Mouse (Mus musculus): Measurements from ENCODE around the gene B4galt5. TPM values are rescaled to one million over a fixed set of nuclear protein-coding genes. Genes with fewer than 3 reads are reported as not detected.

B4galt5 gene
- total and polyA plus RNA-seq, 2 experiments from 2014 or later: 6.5 to 24.2 TPM

DNA sequence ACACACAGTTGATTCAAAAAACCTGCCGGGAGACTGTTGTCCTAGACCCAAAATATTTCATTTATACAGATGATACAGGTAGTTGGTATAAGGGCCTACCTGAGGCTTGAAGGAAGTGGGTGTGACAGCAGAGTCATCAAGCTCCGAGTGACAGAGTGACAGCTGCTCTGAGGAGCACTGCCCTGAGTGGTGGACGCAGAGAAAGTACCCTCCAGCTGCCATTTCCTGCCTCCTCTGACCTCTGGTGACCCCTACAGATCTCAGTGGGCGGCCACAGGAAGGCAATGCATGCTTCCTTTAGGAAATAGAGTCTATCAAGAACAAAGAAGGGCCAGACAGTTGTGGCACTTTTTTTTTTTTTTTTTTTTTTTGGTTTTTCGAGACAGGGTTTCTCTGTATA is 83.2 kb downstream of the B4galt5 start:
- no peak for ATAC-seq (ENCODE audit: insufficient read depth, low read depth)
- Histone ChIP-seq H3K27me3 (ENCODE audit: control insufficient read depth, insufficient read depth, low read length) (no peaks in the 10 kb centered on the region), H3K4me2 (ENCODE audit: low read depth, low read length) (no peak overlapping the region), H3K27ac (ENCODE audit: low read depth) (no peak overlapping the region), H3K36me3 (replicated peaks; ENCODE audit: control insufficient read depth, insufficient read depth, low read length) (no peaks in the 10 kb centered on the region), H3K4me1 (ENCODE audit: control insufficient read depth, insufficient read depth) (peaks cover 12% of the 10 kb centered on the region; the same call in 1 of the 2 replicates), H3K9ac (replicated peaks; ENCODE audit: low read depth, low read length) (no peak overlapping the region), H3K4me3 (ENCODE audit: low read depth, low read length) (no peak overlapping the region), H3K9me3 (replicated peaks; ENCODE audit: control insufficient read depth, low read length) (no peaks in the 10 kb centered on the region)
- DNase-seq (ENCODE audit: low spot score): no peak
- WGBS: 56% methylated on average over 4 of the region's 5 CpGs
- TF ChIP-seq EP300 (IDR thresholded peaks at IDR 0.05; ENCODE audit: low read depth) (no peak), CTCF (IDR thresholded peaks at IDR 0.05; ENCODE audit: low read depth) (no peak)

DNA sequence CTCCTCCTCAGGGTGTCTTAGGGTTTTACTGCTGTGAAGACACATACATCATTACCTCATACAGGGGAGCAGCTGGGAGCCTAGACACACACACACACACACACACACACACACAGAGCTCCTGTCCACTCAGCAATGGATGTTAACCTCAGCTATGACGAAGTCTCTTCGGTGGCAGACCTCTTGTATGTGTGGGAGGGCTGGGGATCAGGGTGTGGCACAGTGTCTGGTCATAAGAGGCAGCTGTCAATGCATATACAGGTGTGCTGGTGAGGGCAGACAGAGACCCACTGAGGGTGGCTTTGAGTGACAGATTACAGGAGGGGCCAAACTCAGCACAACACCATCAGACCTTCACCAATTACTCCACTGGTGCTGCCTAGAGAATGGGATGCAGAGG is 84.0 kb downstream of the B4galt5 start:
- Histone ChIP-seq H3K27me3 (ENCODE audit: control insufficient read depth, insufficient read depth, low read length) (no peaks in the 10 kb centered on the region), H3K4me2 (ENCODE audit: low read depth, low read length) (no peak overlapping the region), H3K9ac (replicated peaks; ENCODE audit: low read depth, low read length) (no peak overlapping the region), H3K36me3 (replicated peaks; ENCODE audit: control insufficient read depth, insufficient read depth, low read length) (no peaks in the 10 kb centered on the region), H3K4me1 (ENCODE audit: control insufficient read depth, insufficient read depth) (peaks cover 12% of the 10 kb centered on the region; the same call in 1 of the 2 replicates), H3K4me3 (ENCODE audit: low read depth, low read length) (no peak overlapping the region), H3K27ac (ENCODE audit: low read depth) (no peak overlapping the region), H3K9me3 (replicated peaks; ENCODE audit: control insufficient read depth, low read length) (no peaks in the 10 kb centered on the region)
- TF ChIP-seq EP300 (IDR thresholded peaks at IDR 0.05; ENCODE audit: low read depth) (no peak), CTCF (IDR thresholded peaks at IDR 0.05; ENCODE audit: low read depth) (no peak)
- no peak for DNase-seq (ENCODE audit: low spot score)
- WGBS: 86% methylated on average over 2 of the region's 2 CpGs
- no peak for ATAC-seq (ENCODE audit: insufficient read depth, low read depth)

DNA sequence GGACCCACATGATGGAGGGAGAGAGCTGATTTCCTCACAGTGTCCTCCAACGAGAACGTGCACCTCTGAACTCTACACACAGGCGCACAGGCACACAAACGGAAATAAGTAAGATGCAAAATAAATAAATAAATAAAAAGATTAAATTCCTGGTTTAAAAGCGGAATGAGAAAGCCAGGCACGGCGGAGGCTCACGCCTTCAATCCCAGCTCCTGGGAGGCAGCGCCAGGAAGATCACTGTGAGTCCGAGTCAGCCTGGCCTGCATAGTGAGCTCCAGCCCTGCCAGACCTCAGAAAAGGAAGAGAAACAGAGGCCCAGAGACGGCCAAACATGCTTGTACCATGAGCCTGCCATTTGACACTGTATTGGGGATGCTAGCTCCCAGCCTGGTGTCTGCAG is 85.1 kb downstream of the B4galt5 start:
- peaks cover 12% of the 10 kb centered on the region; the same call in 1 of the 2 replicates for H3K4me1 ChIP-seq (ENCODE audit: control insufficient read depth, insufficient read depth)
- 77% methylated on average over 11 of the region's 11 CpGs for WGBS
- no peaks in the 10 kb centered on the region for H3K36me3 ChIP-seq (replicated peaks; ENCODE audit: control insufficient read depth, insufficient read depth, low read length)
- ATAC-seq (ENCODE audit: insufficient read depth, low read depth) (no peak), DNase-seq (ENCODE audit: low spot score) (no peak)
- H3K4me2 ChIP-seq (ENCODE audit: low read depth, low read length): no peak overlapping the region
- no peak overlapping the region for H3K4me3 ChIP-seq (ENCODE audit: low read depth, low read length)
- H3K9ac ChIP-seq (replicated peaks; ENCODE audit: low read depth, low read length): no peak overlapping the region
- no peak for TF ChIP-seq EP300 (IDR thresholded peaks at IDR 0.05; ENCODE audit: low read depth)
- no peak for TF ChIP-seq CTCF (IDR thresholded peaks at IDR 0.05; ENCODE audit: low read depth)
- H3K27me3 ChIP-seq (ENCODE audit: control insufficient read depth, insufficient read depth, low read length): no peaks in the 10 kb centered on the region
- 0 out of 2 replicates have a peak overlapping the region, but pooled peaks have one; percentile 4 for H3K27ac ChIP-seq (ENCODE audit: low read depth)
- H3K9me3 ChIP-seq (replicated peaks; ENCODE audit: control insufficient read depth, low read length): no peaks in the 10 kb centered on the region

DNA sequence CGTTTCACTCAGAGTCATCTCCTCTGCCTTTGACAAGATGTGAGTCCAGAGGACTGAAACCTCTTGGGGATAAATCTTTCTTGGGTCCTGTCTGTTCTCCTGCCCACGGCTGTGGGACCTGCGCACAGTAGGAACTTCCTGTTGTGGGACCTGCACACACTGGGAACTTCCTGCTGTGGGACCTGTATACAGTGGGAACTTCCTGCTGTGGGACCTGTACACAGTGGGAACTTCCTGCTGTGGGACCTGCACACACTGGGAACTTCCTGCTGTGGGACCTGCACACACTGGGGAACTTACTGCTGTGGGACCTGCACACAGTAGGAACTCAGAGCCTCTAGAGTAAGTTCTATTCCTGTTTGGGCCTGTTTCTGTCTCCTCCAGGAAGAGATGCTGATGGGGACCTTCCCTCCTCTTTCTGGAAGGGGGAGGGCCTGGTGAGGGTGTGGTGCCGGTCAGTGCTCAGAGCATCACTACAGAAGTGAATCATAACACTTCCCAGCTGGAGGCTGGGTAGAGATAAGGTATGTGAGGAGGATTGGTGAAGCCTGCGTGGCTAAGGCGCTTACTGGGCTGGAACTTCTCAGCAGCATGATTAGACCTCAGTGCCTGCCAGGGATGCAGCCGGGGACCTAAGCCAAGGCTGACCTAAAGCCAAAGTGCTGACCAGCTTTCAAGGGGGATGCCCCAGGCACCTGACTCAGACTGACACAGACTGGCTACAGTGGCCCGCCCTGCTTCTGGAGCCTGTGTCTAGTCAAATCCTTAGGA is 85.8 kb downstream of the B4galt5 start:
- peak; percentile 56 for ATAC-seq (ENCODE audit: insufficient read depth, low read depth)
- Histone ChIP-seq H3K27me3 (ENCODE audit: control insufficient read depth, insufficient read depth, low read length) (no peaks in the 10 kb centered on the region), H3K36me3 (replicated peaks; ENCODE audit: control insufficient read depth, insufficient read depth, low read length) (no peaks in the 10 kb centered on the region), H3K9ac (replicated peaks; ENCODE audit: low read depth, low read length) (no peak overlapping the region), H3K4me3 (ENCODE audit: low read depth, low read length) (no peak overlapping the region), H3K27ac (ENCODE audit: low read depth) (no peak overlapping the region), H3K9me3 (replicated peaks; ENCODE audit: control insufficient read depth, low read length) (no peaks in the 10 kb centered on the region), H3K4me2 (ENCODE audit: low read depth, low read length) (no peak overlapping the region), H3K4me1 (ENCODE audit: control insufficient read depth, insufficient read depth) (peaks cover 9% of the 10 kb centered on the region; the same call in 1 of the 2 replicates)
- WGBS: 59% methylated on average over 8 of the region's 8 CpGs
- no peak for TF ChIP-seq CTCF (IDR thresholded peaks at IDR 0.05; ENCODE audit: low read depth)
- no peak for TF ChIP-seq EP300 (IDR thresholded peaks at IDR 0.05; ENCODE audit: low read depth)
- DNase-seq (ENCODE audit: low spot score): no peak

DNA sequence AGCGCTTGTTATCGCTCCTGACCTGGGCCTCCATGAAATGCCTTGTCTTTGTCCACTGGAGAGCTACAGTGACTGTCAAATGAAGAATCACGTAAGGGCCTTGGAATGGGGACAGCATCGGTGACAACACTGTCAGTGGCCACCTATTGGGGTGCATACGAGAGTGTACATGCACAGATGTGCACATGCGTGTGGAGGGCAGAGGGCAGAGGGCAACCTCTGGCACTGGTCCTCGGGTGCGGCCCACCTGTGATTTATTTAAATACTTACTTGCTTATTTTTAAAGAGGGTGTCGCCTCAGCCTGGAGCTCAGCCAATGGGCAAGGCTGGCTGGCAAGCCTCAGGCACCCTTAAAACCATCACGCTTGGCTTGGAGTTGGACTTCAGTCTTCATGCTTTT is 86.5 kb downstream of the B4galt5 start:
- H3K4me2 ChIP-seq (ENCODE audit: low read depth, low read length): no peak overlapping the region
- H3K27me3 ChIP-seq (ENCODE audit: control insufficient read depth, insufficient read depth, low read length): no peaks in the 10 kb centered on the region
- no peak overlapping the region for H3K4me3 ChIP-seq (ENCODE audit: low read depth, low read length)
- no peaks in the 10 kb centered on the region for H3K9me3 ChIP-seq (replicated peaks; ENCODE audit: control insufficient read depth, low read length)
- 0 out of 2 replicates have a peak, but pooled peaks cover 1% of the 10 kb centered on the region for H3K4me1 ChIP-seq (ENCODE audit: control insufficient read depth, insufficient read depth)
- no peak overlapping the region for H3K9ac ChIP-seq (replicated peaks; ENCODE audit: low read depth, low read length)
- no peaks in the 10 kb centered on the region for H3K36me3 ChIP-seq (replicated peaks; ENCODE audit: control insufficient read depth, insufficient read depth, low read length)
- ATAC-seq (ENCODE audit: insufficient read depth, low read depth) (no peak), DNase-seq (ENCODE audit: low spot score) (no peak)
- TF ChIP-seq CTCF (IDR thresholded peaks at IDR 0.05; ENCODE audit: low read depth) (no peak), EP300 (IDR thresholded peaks at IDR 0.05; ENCODE audit: low read depth) (no peak)
- 91% methylated on average over 10 of the region's 10 CpGs for WGBS
- H3K27ac ChIP-seq (ENCODE audit: low read depth): no peak overlapping the region

Data from heart, postnatal 0 days (tissue).